Mouse (Mus musculus) cerebellum, postnatal 36 days (tissue): ENCODE data around the gene Slc44a1.

ENCODE experiments used
- DNase-seq, 2 experiments: peaks; one replicate each; pipeline ENCODE4 v3.0.0; 2021 to 2022; ENCODE audit warnings: mixed read lengths in 2 of 2

Gene Slc44a1

GRCm38 (mm10) chr4:53539929-53540328 is 99.7 kb downstream of the Slc44a1 start:
- no peak for DNase-seq

GRCm38 (mm10) chr4:53543421-53543820 is 103.2 kb downstream of the Slc44a1 start:
- DNase-seq = no peak

- no peak for DNase-seq
Observed at GRCm38 (mm10) chr4:53544889-53545288, 104.7 kb downstream of the Slc44a1 start.

GRCm38 (mm10) chr4:53547381-53547780 is 107.2 kb downstream of the Slc44a1 start:
- no peak for DNase-seq

GRCm38 (mm10) chr4:53549375-53549774 is 109.2 kb downstream of the Slc44a1 start:
- no peak for DNase-seq

- no peak for DNase-seq
Observed at GRCm38 (mm10) chr4:53564618-53565017, 124.4 kb downstream of the Slc44a1 start.

- DNase-seq = no peak
Observed at GRCm38 (mm10) chr4:53567065-53567464, 126.9 kb downstream of the Slc44a1 start.

GRCm38 (mm10) chr4:53575558-53575957 is 135.3 kb downstream of the Slc44a1 start:
- DNase-seq = no peak

GRCm38 (mm10) chr4:53587676-53588075 is 147.5 kb downstream of the Slc44a1 start:
- no peak for DNase-seq

- no peak for DNase-seq
Observed at GRCm38 (mm10) chr4:53588936-53589335, 148.7 kb downstream of the Slc44a1 start.

GRCm38 (mm10) chr4:53589466-53589865 is 149.3 kb downstream of the Slc44a1 start:
- DNase-seq = no peak

GRCm38 (mm10) chr4:53590163-53590562 is 149.9 kb downstream of the Slc44a1 start:
- no peak for DNase-seq

GRCm38 (mm10) chr4:53590691-53591447 is 150.7 kb downstream of the Slc44a1 start:
- no peak for DNase-seq

- no peak for DNase-seq
Observed at GRCm38 (mm10) chr4:53591536-53591935, 151.3 kb downstream of the Slc44a1 start.

GRCm38 (mm10) chr4:53591941-53592340 is 151.7 kb downstream of the Slc44a1 start:
- no peak for DNase-seq

- DNase-seq = no peak
Observed at GRCm38 (mm10) chr4:53592386-53592785, 152.2 kb downstream of the Slc44a1 start.

GRCm38 (mm10) chr4:53594204-53594603 is 154.0 kb downstream of the Slc44a1 start:
- DNase-seq = peak; percentile 60 to 70

GRCm38 (mm10) chr4:53595246-53596062 is 155.2 kb downstream of the Slc44a1 start:
- no peak for DNase-seq

GRCm38 (mm10) chr4:53596063-53596895 is 156.1 kb downstream of the Slc44a1 start:
- DNase-seq = no peak

GRCm38 (mm10) chr4:53600462-53600861 is 160.2 kb downstream of the Slc44a1 start:
- no peak for DNase-seq

GRCm38 (mm10) chr4:53614576-53615225 is 174.5 kb downstream of the Slc44a1 start:
- DNase-seq = no peak

GRCm38 (mm10) chr4:53617968-53618367 is 177.8 kb downstream of the Slc44a1 start:
- DNase-seq = no peak

GRCm38 (mm10) chr4:53620104-53620503 is 179.9 kb downstream of the Slc44a1 start:
- no peak for DNase-seq
